Mouse (Mus musculus) telencephalon, adult 2 months (tissue): ENCODE results near the gene E130218I03Rik.
"Not testable (repeated sequence)": the region's sequence is repeated elsewhere in the genome, so short reads cannot be mapped to it uniquely, and the experiment has no call there.

Experiments used
- DNase-seq: peaks from one replicate; pipeline ENCODE4 v3.0.0-alpha.2; 2011; ENCODE audit warnings: low read depth, low spot score

The E130218I03Rik gene

DNA sequence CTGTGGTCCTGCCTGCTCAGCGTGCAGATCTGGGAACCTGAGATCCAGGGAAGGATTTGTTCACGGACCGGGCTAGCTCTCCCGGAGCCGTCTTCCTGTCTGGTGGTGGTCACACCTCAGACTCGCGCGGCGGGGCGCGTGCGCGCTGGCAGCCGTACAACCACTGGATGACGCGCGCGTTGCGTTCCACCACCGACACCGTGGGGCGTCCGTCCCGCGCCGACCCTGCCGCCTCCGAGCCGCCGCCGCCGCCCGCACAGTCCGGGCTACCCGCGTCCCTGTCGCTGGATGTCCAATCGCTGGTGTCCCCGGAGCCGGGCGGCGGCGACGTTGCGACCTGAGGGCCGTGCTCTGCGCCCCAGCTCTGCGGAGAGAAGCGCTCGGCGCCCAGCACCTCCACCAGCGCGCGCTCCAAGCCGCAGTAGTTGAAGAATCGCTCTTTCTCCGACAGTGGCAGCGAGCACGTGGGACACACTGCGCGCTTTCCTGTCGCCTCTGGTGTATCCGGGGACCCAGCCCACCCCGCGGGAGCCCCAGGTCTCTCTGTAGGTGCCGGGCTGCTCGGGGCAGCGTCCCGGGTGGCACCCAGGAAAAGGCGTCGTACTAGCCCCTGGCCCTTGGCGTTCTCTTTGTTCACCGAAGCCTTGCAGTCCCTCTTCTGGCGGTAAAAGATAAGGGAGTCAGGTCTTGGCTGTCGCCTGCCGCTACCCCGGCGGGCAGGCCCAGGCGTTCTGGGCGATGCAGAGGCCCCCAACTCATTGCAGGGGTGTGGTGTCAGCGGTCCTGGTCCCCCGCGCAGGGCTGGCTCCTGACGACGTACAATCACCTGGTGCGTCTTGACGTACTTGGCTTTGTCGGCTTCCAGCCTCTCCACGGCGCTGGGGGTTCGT lies 8.0 kb downstream of the E130218I03Rik start:
- DNase-seq: peak; percentile 22

GRCm38 (mm10) chr4:134252131-134252910 lies 8.9 kb downstream of the E130218I03Rik start:
- no peak for DNase-seq

DNA sequence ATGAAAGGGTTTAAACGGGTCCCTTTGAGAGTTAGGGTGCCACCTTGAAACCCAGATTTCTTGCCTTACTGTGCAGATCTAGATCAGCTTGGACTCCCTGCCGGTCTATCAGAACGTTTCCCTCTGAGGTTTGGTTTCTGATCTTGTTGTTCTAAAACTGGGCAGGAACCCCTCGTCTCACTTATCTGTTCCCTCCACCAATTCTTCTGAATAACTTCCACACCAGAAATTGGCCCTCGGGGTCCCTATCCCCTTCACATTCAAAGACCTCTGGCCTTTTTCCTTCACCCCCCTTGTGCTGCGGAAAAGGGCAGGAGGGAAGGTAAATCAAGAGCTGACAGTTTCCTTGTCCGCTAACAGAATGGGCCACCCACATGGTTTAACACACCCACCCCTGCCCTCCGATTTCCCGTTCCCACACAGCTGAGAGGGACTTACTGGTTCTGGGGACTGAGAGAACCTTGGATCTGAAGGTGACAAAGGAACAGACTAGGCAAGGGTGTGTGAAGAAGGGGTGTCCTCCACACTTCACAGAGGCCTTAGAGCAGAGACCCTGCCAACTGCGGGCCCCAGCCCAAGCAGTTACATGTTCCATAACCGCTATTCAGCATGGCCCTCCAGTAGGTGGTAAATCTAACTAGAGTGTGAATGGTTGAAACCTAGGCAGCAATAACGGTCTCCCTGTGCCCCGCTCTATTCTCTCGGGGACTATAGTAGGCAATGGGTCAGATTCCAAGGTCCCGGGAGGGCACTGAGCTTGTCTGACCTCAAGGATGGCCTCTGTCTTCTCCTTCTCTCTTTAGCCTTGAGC lies 9.7 kb downstream of the E130218I03Rik start:
- no peak for DNase-seq

DNA sequence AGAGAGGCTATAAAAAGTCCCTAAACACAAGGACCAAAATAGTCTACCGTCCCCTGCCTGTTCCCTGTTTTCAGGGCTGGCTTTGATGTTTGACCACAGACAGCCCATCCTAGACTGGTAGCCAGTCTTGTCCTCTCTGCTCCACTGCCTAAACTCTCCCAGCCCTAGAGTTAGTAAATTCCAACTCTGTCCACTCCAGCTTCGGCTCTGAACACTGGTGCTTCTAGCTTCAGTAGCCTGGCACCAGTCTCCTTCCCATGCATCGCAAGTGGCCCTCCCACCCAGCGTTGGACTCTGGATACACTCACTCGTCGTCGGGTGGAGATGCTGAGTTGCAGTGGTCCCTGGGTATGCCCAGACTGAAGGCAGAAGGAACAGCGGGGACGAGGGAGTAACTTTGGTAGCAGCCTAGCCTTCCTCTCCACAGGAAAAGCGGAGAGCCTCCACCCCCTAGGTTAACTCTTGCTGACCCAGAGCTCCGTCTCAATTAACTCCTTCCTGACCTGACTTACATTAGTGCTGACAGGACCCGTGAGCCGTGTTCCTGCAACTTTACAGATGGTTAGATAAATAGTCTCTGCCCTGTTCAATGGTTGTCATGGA lies 10.4 kb downstream of the E130218I03Rik start, which contains the start of gene Grrp1:
Grrp1 (minus strand) TSS at position 385 of the 603 bp plus-strand sequence.
- no peak for DNase-seq

- DNase-seq: no peak
Measured at GRCm38 (mm10) chr4:134254835-134255234, 11.4 kb downstream of the E130218I03Rik start.

DNA sequence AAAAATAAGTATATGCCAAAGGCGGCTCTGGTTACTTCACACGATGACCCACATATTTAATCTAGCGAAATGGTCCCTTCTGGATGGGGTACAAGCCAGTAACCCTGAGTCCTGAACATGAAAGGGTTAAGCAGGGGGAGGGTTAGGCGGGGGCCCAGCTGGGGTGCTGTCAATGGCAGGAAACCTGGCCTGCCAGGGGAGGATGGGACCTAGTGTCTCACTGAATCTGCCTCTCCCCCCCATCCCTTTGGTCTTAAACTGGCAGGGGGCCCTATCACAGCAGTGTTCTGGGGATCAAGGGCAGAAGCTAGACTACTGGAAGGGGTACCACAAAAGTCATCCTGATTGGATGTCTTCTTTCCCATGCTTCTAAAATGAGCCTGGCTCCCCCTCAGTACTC lies 12.4 kb downstream of the E130218I03Rik start:
- no peak for DNase-seq

- DNase-seq: no peak
Measured at GRCm38 (mm10) chr4:134256407-134257197, 13.1 kb downstream of the E130218I03Rik start.

DNA sequence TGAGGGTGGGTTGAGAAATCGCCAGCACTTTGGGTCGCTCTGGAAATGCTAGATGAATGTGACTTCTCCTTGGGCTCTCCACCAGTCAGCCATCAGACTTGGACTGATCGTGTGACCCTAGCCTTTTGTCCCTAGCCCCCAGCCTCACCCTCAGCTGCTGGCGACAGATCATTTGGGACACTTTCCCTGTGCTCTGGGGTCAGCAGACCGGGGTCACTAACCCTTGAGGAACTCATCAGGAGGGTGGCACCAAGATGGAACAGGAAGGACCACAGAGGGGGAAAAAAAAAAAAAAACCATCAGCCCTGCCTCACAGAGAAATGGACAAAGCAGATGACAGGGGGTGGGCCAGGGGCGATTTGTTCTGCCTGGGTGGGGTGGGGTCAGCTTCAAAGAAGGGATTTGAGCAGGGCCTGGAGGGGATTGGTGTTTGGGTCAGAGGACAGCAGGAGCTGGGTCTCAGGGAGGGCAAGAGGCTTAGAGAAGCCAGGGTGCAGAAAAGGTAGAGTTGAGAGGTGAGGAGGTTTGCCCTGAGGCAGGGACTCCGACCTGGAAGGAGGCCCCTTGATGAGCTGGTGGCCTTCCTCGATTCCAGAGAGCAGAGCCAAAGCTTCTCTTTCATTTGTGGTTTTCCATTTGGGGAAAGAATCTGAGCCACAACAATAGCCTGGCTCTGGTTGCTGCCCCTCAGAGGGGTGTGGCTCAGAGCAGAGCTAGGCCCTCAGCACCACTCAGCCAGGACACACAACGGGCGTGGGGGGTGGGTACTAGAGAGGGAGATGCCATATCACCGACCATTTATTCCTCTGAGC lies 13.9 kb downstream of the E130218I03Rik start:
- DNase-seq: no peak

- DNase-seq: no peak
Measured at GRCm38 (mm10) chr4:134258354-134258753, 14.9 kb downstream of the E130218I03Rik start.

DNA sequence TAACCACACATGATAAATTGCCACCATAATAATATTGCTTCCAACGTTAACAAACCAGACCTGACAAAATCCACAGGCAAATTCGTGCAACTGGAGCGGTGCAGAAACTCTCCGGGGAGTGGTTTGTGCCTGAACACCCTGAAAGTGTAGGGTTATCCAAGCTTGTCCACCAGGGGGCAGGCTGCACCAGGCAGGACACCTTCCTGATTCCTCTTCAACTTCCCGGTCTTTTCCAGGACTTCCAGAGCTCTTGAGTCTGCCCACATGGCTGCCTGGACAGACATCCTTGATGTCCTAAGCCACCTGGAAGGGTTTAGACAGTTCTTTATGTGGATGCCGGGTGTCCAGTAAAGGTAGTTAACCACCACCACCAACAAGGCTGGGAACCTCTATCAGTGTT lies 19.7 kb downstream of the E130218I03Rik start:
- no peak for DNase-seq

GRCm38 (mm10) chr4:134265860-134266585 lies 22.6 kb downstream of the E130218I03Rik start:
- DNase-seq: no peak

GRCm38 (mm10) chr4:134268102-134268655 lies 24.7 kb downstream of the E130218I03Rik start:
- no peak for DNase-seq

GRCm38 (mm10) chr4:134269622-134270021 lies 26.2 kb downstream of the E130218I03Rik start:
- not testable (repeated sequence) for DNase-seq

DNA sequence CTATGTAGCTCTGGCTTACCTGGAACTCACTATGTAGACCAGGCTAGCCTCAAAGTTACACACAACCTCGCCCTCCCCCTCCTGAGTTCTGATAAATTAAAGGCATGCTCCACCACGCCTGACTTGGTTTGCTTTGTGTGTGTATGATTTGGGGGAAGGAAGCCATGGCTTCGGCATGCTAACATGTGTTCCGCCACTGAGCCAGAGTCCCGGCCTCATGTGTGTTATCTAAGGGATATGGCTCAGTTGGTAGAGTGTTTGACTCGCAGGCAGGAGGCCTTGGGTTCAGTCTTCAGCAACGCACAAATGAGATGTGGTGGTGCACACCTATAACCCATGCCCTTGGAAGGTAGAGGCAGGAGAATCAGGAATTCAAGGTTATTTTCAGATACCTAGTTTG lies 28.5 kb downstream of the E130218I03Rik start:
- DNase-seq: no peak

DNA sequence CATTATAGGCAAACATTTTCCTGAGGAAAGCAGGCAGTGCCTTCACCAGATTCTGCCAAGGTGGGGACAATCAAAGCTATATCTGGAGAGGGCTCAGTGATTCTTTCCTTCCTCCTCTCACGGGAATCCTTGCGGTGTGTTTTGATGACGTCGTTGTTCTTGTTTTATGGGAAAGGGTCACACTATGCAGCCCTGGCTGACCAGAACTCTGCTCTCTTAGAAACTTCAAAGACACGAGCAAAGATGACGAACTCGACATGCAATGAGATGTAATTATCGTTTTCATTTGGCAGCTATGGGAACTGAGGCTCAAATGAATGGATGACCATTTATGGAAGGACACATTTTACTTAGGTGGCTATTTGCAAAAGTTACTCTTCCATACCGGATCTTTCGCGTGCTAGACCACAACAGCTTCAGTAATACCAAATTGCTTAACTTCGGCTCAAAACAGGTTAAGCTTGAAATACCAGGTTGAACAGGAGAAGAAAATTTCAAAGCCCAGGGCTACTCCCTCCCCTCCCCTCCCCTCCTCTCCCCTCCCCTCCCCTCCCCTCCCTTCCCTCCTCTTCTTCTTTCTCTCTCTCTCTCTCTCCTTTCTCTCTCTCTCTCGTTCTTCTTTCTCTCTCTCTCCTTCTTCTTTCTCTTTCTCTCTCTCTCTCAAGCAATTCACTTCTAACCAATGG lies 29.4 kb downstream of the E130218I03Rik start:
- DNase-seq: no peak

DNA sequence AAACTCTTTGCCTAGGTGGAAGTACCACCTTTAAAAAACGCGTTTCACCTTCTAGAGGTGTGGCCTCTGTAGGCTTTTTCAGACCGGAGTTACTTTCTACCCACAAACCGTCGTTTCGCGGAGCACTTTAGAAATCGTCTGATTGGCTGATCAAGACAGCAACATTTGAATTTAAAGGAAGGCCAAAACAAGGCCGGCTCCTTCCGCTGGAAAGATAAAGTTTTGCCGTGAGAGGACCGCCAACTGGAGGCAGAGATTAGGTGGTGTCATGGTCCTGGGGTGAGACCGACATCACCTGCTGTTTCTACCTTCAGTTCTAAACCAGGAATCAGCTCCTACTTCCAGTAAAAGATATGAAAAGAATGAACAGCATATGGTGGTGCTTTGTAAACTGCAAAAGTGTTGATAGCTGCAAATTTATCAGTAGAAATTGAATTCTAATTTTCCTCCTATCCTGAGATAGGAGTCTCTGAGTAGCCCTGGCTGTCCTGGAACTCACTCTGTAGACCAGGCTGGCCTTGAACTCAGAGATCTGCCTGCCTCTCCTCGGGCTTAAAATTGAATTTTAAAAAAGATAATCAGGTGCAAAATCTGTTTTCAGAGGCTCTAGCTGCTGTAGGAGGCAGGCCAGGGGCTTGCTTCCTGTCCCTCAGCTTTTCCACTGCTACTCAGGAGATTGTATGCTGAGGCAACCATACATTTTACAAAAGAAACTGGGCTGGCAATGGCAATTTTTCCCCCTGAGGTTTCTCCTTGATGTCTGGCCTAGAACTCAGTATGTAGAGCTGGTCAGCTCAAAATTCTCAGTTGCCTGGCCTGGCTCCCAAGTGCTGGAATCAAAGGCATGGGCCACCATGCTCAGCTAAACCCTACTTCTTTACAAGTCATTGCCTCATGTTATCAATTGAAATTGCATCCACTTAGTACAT lies 30.2 kb downstream of the E130218I03Rik start:
- no peak for DNase-seq

- DNase-seq: no peak
Measured at GRCm38 (mm10) chr4:134284942-134285341, 41.5 kb downstream of the E130218I03Rik start.
